Mouse (Mus musculus) adrenal gland, postnatal 10 days (tissue): ENCODE measurements around the gene Slc35d2. TPM values are rescaled to one million over a fixed set of nuclear protein-coding genes. Genes with fewer than 3 reads are reported as not detected.

ENCODE experiments used
- DNase-seq: peaks from one replicate; pipeline ENCODE4 v3.0.0; 2021; ENCODE audit warnings: mixed read lengths
- total RNA-seq, 2 experiments: library from RNA; stranded (reverse); gene quantifications; 2 replicates each; pipeline ENCODE4 v1.2.3; 2021

The Slc35d2 gene
- total RNA-seq, 2 experiments from 2014 or later = 7.7 to 9.4 TPM

DNA sequence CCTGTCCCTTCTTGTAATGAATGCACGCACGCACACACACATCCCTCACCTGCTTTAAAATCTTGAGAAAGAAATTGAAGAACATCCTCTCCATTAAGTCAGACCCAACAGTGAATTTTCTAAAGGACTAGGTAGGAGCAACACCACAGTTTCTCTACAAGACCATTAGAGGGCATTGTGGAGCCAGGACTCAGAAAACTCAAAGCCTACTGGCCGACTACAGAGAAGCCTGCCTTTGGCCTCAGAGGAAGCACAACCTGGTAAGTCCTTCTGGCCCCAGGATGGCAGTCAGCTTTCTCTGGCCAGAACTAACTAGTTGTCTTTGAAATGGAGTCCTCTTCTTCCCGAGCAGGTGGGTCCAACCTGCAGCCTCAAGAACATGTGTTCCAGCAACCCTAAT lies 78.3 kb downstream of the Slc35d2 start:
- DNase-seq = peak; percentile 32

DNA sequence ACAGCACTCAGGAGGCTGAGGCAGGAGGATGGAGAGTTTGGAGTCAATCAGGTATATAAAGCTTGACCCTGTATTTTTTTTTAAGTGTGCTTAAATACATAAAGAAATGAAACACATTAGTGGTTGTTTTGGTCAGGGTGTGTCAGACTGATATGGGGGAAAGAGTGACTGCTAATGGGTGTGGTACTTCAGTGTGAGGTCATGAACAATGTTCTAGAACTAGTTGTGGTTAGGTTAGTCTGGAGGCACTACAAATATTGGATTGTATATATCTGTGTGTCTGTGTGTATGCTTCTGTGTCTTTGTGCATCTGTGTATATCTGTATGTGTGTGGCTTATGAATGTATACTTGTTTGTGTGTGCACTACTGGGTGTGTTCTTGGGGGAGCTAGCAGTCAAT lies 79.6 kb downstream of the Slc35d2 start:
- DNase-seq = no peak

- DNase-seq = no peak
These were observed 80.7 kb downstream of the Slc35d2 start for GRCm38 (mm10) chr13:64048467-64048866.

Other genes with a start within 250 kb of the Slc35d2 start
- gene Hsd17b3, start 40.1 kb downstream of the Slc35d2 start, total RNA-seq = not detected
- gene Zfp367, start 23.8 kb upstream of the Slc35d2 start, total RNA-seq = 10 to 100 TPM; 19.0 to 19.6 TPM
- 10 to 100 TPM; 20.4 to 24.7 TPM for gene Habp4, start 32.5 kb upstream of the Slc35d2 start, total RNA-seq
- 10 to 100 TPM; 10.1 TPM for gene Cdc14b, start 145.9 kb upstream of the Slc35d2 start, total RNA-seq
- gene Aaed1, start 183.3 kb upstream of the Slc35d2 start, total RNA-seq = 10 to 100 TPM; 52.7 to 57.2 TPM
- 100 to 1,000 TPM; 254 to 384 TPM for gene Ctsl, start 241.5 kb upstream of the Slc35d2 start, total RNA-seq